Mouse (Mus musculus) embryonic fibroblast, embryonic 13.5 days (primary cell): Measurements from ENCODE around the gene Chrm4.

Experiments
- CTCF ChIP-seq: IDR thresholded peaks from 2 replicates; pipeline ENCODE4 v1.5.1; 2011; ENCODE audit warnings: mild to moderate bottlenecking, control low read depth, low read length, moderate library complexity, borderline replicate concordance; ENCODE audit not compliant: insufficient read depth
- POLR2A ChIP-seq: IDR thresholded peaks from 2 replicates; pipeline ENCODE4 v1.6.1; 2011; ENCODE audit warnings: low read depth, mild to moderate bottlenecking, control low read depth, low read length, moderate library complexity

GRCm38 (mm10) chr2:91961901-91962761 lies 35.1 kb downstream of the Chrm4 start:
- TF ChIP-seq POLR2A (no peak), CTCF (no peak)
